Mouse (Mus musculus): Measurements from ENCODE around the gene Ap2b1. TPM values are rescaled to one million over a fixed set of nuclear protein-coding genes. Genes with fewer than 3 reads are reported as not detected.

The Ap2b1 gene
- polyA plus RNA-seq, 1 experiment from 2014 or later: 42.4 TPM

DNA sequence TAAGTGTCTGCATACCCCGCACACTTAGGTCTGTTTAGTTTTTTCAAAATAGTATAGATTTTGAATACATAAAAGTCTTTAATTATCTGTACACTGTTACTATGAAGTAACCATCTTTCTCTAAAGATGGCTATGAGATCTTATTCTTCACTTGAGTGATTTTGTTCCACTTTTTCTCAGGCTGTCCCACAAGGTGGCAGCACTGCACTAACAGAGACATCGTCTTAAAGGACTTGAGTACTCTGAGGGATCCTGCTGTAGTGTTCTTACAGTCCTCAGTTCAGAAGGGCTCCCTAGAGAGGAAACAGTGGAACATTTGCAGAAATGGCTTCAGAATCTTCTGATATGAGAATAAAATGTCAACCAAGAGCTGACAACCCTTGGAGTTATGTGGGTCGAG is 28.6 kb downstream of the Ap2b1 start:
- TF ChIP-seq CTCF (IDR thresholded peaks at IDR 0.05; ENCODE audit: low read depth): peak; percentile 77
- Histone ChIP-seq H3K27me3 (ENCODE audit: insufficient read depth, low read length) (no peaks in the 10 kb centered on the region), H3K4me1 (replicated peaks; ENCODE audit: insufficient read depth, low read length) (no peaks in the 10 kb centered on the region), H3K27ac (no peak overlapping the region), H3K9me3 (replicated peaks; ENCODE audit: low read length) (no peaks in the 10 kb centered on the region), H3K36me3 (ENCODE audit: insufficient read depth, low read length) (peaks cover 45% of the 10 kb centered on the region), H3K9ac (ENCODE audit: low read depth, low read length) (no peak overlapping the region), H3K4me3 (replicated peaks; ENCODE audit: low read depth, low read length) (no peak overlapping the region), H3K4me2 (ENCODE audit: low read length) (no peak overlapping the region)
- DNase-seq (ENCODE audit: low spot score) (peak; percentile 70), ATAC-seq (replicated peaks; ENCODE audit: low FRiP score, low read depth) (no peak)
- WGBS: 61% methylated on average over 3 of the region's 3 CpGs

DNA sequence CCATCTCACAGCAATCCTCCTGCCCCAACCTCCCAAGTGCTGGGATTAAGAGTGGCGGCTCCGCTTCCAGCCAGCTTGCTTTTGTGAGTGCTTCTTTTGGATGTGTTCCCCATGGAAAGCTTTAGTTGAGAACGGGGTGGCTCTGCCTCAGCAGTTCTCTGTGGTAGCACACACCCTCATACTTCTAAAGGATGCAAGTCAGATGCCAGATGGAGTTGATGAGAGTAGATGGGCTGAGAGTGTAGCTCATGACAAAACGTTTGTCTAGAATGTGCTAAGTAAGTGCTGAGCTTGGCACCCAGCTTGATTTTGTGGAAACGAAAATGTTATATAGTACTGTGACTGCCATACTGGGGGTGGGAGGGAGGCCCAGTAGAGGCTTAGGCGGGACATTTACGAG is 37.0 kb downstream of the Ap2b1 start:
- Histone ChIP-seq H3K4me1 (replicated peaks; ENCODE audit: insufficient read depth, low read length) (no peaks in the 10 kb centered on the region), H3K9me3 (replicated peaks; ENCODE audit: low read length) (no peaks in the 10 kb centered on the region), H3K9ac (ENCODE audit: low read depth, low read length) (no peak overlapping the region), H3K4me2 (ENCODE audit: low read length) (no peak overlapping the region), H3K27me3 (ENCODE audit: insufficient read depth, low read length) (no peaks in the 10 kb centered on the region), H3K27ac (no peak overlapping the region), H3K36me3 (ENCODE audit: insufficient read depth, low read length) (peaks cover 61% of the 10 kb centered on the region), H3K4me3 (replicated peaks; ENCODE audit: low read depth, low read length) (no peak overlapping the region)
- no peak for ATAC-seq (replicated peaks; ENCODE audit: low FRiP score, low read depth)
- no peak for TF ChIP-seq CTCF (IDR thresholded peaks at IDR 0.05; ENCODE audit: low read depth)
- 89% methylated on average over 7 of the region's 7 CpGs for WGBS
- no peak for DNase-seq (ENCODE audit: low spot score)

DNA sequence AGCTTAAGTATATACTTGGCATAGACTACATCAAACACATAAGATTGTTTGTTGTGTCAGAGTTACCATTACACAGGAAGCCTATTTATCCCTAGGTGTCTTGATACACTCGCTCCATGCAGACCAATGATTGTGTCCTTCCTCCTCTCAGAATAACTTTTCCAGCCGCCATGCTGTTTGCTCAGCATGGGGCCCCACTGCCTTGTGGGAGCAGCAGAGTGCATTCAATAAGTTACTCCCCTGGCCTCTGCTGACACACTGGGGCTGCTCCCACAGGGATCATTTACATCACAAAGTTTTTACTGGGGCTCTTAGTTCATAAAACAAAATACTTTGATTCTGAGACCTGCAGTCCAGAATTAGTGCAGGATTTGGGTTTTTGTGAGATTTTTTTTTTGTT is 40.9 kb downstream of the Ap2b1 start:
- peak; percentile 9 for DNase-seq (ENCODE audit: low spot score)
- Histone ChIP-seq H3K27me3 (ENCODE audit: insufficient read depth, low read length) (no peaks in the 10 kb centered on the region), H3K9me3 (replicated peaks; ENCODE audit: low read length) (no peaks in the 10 kb centered on the region), H3K27ac (no peak overlapping the region), H3K4me3 (replicated peaks; ENCODE audit: low read depth, low read length) (no peak overlapping the region), H3K4me2 (ENCODE audit: low read length) (no peak overlapping the region), H3K4me1 (replicated peaks; ENCODE audit: insufficient read depth, low read length) (no peaks in the 10 kb centered on the region), H3K9ac (ENCODE audit: low read depth, low read length) (no peak overlapping the region), H3K36me3 (ENCODE audit: insufficient read depth, low read length) (peaks cover 74% of the 10 kb centered on the region)
- ATAC-seq (replicated peaks; ENCODE audit: low FRiP score, low read depth): no peak
- 40% methylated on average over 2 of the region's 2 CpGs for WGBS
- TF ChIP-seq CTCF (IDR thresholded peaks at IDR 0.05; ENCODE audit: low read depth): no peak

DNA sequence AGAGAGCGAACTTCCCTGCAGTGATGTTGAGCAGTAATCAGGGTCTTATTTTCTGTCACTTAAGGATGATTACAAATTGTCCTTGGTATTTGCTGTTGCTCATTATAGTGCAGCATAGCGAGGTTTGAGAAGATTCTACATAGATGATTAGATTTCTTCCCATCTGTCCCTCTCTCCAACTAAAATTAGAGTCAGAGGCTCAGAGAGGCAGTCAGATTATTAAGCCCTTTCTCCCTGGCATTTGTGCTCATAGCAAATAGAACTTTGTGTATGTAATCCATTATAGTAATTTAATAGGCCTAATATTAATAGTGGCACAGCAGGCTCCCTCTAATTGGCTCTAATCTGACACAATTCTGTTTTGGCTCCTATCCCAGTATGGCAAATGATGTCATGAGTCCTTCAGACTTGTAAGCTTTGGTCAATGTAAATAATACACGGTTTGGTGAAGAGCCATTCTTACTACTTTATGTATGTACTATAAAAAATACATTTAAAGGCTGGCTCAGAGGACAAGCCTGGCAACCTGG is 43.0 kb downstream of the Ap2b1 start:
- TF ChIP-seq CTCF (IDR thresholded peaks at IDR 0.05; ENCODE audit: low read depth): no peak
- Histone ChIP-seq H3K9ac (ENCODE audit: low read depth, low read length) (no peak overlapping the region), H3K4me2 (ENCODE audit: low read length) (no peak overlapping the region), H3K36me3 (ENCODE audit: insufficient read depth, low read length) (peaks cover 62% of the 10 kb centered on the region), H3K9me3 (replicated peaks; ENCODE audit: low read length) (no peaks in the 10 kb centered on the region), H3K27ac (no peak overlapping the region), H3K4me3 (replicated peaks; ENCODE audit: low read depth, low read length) (no peak overlapping the region), H3K27me3 (ENCODE audit: insufficient read depth, low read length) (no peaks in the 10 kb centered on the region), H3K4me1 (replicated peaks; ENCODE audit: insufficient read depth, low read length) (no peaks in the 10 kb centered on the region)
- 85% methylated on average over 3 of the region's 3 CpGs for WGBS
- ATAC-seq (replicated peaks; ENCODE audit: low FRiP score, low read depth): no peak
- no peak for DNase-seq (ENCODE audit: low spot score)

DNA sequence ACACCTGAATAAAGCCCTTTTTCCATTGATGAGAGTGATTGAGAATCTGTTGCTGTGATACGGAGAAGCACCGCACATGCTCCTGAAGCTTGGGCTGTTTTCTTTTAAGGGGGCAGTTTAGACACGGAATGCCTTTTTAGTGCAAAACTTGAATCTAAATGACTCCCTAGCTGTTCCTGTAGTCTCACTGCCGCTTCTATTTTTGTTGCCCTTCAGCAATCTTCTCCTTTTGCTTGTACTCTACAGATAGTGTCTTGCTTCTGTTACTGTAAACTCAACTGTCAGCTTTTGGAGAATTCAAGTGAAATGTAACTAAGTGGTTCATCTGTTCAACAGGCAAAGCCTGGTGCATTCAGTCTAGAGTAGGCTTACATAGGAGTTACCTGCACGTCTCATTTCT is 56.6 kb downstream of the Ap2b1 start:
- WGBS: 94% methylated on average over 5 of the region's 5 CpGs
- H3K36me3 ChIP-seq (ENCODE audit: insufficient read depth, low read length): peaks cover 37% of the 10 kb centered on the region

DNA sequence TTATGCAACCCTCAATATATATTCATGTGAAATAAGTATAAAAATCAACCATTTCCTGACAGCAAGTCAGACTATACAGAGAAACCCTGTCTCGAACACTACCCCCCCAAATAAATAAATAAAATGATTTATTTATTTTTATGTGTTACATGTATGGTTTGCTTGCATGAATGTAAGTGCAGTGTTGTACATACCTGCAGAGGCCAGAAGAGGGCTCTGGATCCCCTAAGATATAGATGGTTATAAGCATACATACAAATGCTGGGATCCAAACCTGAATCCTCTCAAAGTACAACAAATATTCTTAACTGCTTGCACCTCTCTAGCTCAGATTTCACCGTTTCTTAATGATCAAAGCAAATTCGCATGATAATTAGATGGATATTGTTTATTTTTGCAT is 58.6 kb downstream of the Ap2b1 start:
- Histone ChIP-seq H3K36me3 (ENCODE audit: insufficient read depth, low read length) (peaks cover 22% of the 10 kb centered on the region), H3K4me1 (replicated peaks; ENCODE audit: insufficient read depth, low read length) (no peaks in the 10 kb centered on the region), H3K4me2 (ENCODE audit: low read length) (no peak overlapping the region), H3K27ac (no peak overlapping the region), H3K27me3 (ENCODE audit: insufficient read depth, low read length) (no peaks in the 10 kb centered on the region), H3K9ac (ENCODE audit: low read depth, low read length) (no peak overlapping the region), H3K4me3 (replicated peaks; ENCODE audit: low read depth, low read length) (no peak overlapping the region), H3K9me3 (replicated peaks; ENCODE audit: low read length) (no peaks in the 10 kb centered on the region)
- no peak for ATAC-seq (replicated peaks; ENCODE audit: low FRiP score, low read depth)
- WGBS: 74% methylated on average over 3 of the region's 3 CpGs
- TF ChIP-seq CTCF (IDR thresholded peaks at IDR 0.05; ENCODE audit: low read depth): peak; percentile 66
- DNase-seq (ENCODE audit: low spot score): peak; percentile 56

More for the DNA sequence above, 56.6 kb downstream of the Ap2b1 start:
- no peak for ATAC-seq (replicated peaks; ENCODE audit: low FRiP score, low read depth)
- no peaks in the 10 kb centered on the region for H3K27me3 ChIP-seq (ENCODE audit: insufficient read depth, low read length)
- no peaks in the 10 kb centered on the region for H3K4me1 ChIP-seq (replicated peaks; ENCODE audit: insufficient read depth, low read length)
- no peak overlapping the region for H3K27ac ChIP-seq
- no peak overlapping the region for H3K9ac ChIP-seq (ENCODE audit: low read depth, low read length)
- H3K9me3 ChIP-seq (replicated peaks; ENCODE audit: low read length): no peaks in the 10 kb centered on the region
- no peak for TF ChIP-seq CTCF (IDR thresholded peaks at IDR 0.05; ENCODE audit: low read depth)
- DNase-seq (ENCODE audit: low spot score): no peak
- H3K4me3 ChIP-seq (replicated peaks; ENCODE audit: low read depth, low read length): no peak overlapping the region
- H3K4me2 ChIP-seq (ENCODE audit: low read length): no peak overlapping the region

DNA sequence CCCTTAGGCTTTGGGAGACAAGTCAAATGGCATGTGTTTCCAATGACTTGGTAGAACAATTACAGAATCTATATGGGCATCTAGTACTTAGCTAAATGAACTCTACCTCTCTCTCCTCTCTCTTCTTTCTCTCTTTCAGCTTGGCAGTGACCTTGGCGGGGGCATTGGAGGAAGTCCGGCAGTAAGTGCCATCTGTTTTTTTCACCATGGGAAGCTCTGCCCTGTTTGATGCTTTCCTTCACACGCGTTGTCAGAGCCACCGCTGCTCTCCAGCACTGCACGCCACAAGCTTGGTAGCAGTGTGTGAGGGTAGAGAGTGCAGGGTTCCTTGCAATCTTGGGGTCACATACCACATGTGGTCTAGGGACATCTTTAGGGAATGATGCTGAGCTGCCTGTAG is 65.8 kb downstream of the Ap2b1 start:
- no peak for ATAC-seq (replicated peaks; ENCODE audit: low FRiP score, low read depth)
- Histone ChIP-seq H3K4me1 (replicated peaks; ENCODE audit: insufficient read depth, low read length) (no peaks in the 10 kb centered on the region), H3K36me3 (ENCODE audit: insufficient read depth, low read length) (peaks cover 34% of the 10 kb centered on the region), H3K4me3 (replicated peaks; ENCODE audit: low read depth, low read length) (no peak overlapping the region), H3K27ac (no peak overlapping the region), H3K9me3 (replicated peaks; ENCODE audit: low read length) (no peaks in the 10 kb centered on the region), H3K9ac (ENCODE audit: low read depth, low read length) (no peak overlapping the region), H3K27me3 (ENCODE audit: insufficient read depth, low read length) (no peaks in the 10 kb centered on the region), H3K4me2 (ENCODE audit: low read length) (no peak overlapping the region)
- TF ChIP-seq CTCF (IDR thresholded peaks at IDR 0.05; ENCODE audit: low read depth): no peak
- DNase-seq (ENCODE audit: low spot score): no peak
- WGBS: 64% methylated on average over 6 of the region's 6 CpGs

Data from kidney, postnatal 0 days (tissue).